Mouse (Mus musculus): Measurements from ENCODE around the gene Dnhd1. TPM values are rescaled to one million over a fixed set of nuclear protein-coding genes. Genes with fewer than 3 reads are reported as not detected.
"Not testable (repeated sequence)": the region's sequence is repeated elsewhere in the genome, so short reads cannot be mapped to it uniquely, and the experiment has no call there.

Gene Dnhd1
- total RNA-seq, 4 experiments from 2014 or later, result 0.20 to 0.73 (median 0.61) TPM

DNA sequence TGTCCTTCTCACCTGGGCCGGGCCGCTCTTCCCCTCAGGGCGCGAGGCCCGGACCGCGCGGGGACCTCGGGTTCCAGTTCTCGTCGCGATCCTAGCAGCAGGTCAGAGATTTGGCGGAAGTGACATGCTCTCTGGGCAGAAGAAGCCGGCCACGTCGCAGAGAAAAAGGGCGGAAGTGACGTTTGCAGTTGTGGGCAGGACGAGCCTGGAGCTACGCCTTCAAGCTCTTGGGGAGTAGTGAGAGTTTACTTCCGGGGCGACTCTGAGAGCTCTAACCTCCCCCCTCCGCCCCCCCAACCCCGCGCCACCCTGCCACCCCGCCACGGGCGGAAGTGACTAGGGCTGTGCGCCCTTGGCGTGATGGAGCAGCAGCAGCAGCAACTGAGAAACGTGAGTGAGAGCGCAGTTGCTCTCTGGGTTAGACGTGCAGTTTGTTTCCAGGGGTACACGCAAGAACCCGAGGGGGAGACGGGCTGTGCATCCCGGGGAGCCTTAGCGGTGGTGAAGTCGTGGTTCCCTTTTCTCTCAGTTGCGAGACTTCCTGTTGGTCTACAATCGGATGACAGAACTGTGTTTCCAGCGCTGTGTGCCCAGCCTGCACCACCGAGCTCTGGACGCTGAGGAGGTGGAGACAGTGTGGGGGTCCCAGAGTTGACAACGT lies 10.3 kb upstream of the Dnhd1 start, which contains the start of the genes Arfip2 and Gm45799:
Arfip2 (minus strand) TSS at position 184 of the 661 bp plus-strand sequence.
Gm45799 (plus strand) TSS at position 320 of the 661 bp plus-strand sequence.
- DNase-seq (ENCODE audit: low spot score), result peak; percentile 98

DNA sequence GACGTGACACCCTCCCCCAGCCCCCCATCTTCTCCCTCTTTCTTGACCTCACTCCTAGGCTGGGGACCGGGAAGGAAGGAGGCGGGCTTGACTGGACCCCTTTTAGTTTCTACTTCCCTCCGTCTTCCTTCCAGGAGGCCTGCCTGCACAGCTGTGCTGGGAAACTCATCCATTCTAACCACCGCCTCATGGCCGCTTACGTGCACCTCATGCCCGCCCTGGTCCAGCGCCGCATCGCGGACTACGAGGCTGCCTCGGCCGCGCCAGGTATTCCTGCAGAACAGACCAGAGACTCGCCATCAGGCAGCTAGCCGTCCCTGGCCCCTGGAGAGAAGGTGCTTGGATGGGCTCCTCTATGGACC lies 9.8 kb upstream of the Dnhd1 start:
- DNase-seq (ENCODE audit: low spot score), result no peak

DNA sequence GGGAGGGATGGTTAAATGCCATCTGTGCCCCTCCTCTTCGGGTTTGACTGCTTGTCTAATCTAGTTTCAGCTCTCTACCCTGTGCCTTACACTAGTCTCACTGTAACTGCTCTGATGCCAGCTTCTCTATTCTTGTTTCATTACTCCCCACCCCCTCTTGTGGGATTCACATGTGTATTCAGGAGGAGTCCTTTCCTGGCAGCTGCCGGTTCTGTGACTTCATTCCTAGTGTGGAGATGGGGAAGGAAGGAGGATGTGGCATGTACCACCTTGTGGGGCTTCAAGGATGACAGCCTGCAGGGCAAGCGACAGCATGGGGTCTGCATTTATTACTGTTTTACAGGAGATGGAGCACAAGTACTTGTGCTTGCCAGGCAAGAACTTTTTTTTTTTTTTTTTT lies 8.7 kb upstream of the Dnhd1 start:
- DNase-seq (ENCODE audit: low spot score), result no peak

DNA sequence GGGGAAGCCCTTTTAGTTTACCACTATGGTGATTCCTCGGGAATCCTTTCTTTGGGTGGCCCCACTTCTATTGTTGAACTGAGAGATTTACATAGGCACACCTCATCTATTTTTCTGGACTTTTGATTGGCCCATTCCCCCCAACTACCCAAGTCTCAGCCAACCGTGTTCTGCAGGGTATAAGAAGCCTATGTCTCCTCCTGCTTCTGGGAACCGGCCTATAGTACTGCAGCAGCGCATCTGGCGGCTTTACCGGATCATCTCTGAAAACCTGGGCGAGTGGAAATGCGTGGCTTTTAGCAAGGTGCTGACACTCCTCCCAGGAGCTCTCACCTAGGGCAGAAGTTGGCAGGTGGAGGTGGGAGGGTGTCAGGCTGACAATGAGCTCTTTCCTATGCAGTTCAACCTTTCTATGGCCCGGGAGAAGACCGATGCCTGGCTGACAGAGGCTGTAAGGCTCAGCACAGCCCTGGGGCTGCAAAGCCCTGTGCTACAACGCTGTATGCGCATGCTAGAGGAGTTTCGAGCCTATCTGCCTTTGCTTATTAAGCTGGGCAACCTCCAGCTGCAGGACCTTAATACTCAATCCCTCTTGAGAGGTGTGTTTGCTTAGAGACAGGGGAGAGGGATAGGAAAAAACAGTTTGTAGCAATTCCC lies 35.0 kb downstream of the Dnhd1 start:
- DNase-seq (ENCODE audit: low spot score), result no peak

DNA sequence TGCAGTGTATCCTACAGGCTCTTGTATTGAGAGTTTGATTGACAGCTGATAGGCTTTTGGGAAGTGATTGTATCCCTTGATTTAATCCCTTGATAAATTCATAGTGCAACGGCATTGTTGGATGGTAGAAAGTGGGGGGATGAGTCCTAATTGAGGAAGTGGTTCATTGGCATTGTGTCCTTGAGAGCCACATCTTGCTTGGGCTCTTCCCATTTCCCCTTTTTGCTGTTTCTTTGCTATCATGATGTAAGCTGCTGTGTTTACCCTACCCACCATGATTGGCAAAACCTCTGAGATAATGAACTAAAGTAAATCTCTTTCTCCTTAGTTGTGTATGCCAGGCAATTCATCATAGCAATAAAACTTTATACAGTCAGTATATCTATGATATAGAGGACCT lies 40.2 kb downstream of the Dnhd1 start:
- no peak for DNase-seq (ENCODE audit: low spot score)

DNA sequence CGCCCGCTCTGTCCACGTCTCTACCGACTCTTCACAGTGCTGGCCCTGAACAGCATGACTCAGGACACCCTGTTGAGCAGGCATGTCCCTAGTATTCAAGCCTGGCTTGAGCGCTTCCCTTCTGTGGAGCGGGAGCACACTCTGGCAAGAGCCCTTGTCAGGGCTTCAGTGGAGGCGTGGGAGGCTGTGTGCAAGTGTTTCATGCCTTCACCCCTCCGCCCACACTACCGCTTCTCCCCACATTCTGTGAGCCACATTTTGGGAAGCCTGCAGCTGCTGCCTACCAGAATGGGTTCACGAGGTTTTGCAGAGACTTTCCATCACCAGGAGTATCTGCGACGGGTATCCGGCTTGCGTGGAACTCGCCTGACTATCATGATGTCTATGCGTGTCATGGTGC lies 52.6 kb downstream of the Dnhd1 start:
- DNase-seq (ENCODE audit: low spot score), result no peak

DNA sequence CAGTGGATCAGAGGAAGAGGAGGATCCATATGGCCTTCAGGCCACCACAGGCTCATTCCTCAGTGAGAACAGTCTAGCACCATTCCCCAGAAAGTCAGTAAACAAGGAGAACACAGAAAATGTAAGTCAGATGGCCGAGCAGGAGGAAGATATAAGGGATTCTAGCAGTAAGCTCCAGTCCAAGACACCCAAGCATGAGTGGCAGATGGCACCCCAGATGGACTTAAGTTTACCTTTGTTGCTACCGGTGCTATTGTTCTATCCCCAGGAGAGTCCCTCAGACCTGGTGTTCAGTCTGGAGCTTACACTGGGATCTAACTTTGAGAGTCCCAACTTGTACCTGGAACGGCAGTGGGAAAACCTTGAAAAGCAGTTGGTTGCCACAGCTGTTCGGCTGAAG lies 53.2 kb downstream of the Dnhd1 start:
- DNase-seq (ENCODE audit: low spot score), result no peak

DNA sequence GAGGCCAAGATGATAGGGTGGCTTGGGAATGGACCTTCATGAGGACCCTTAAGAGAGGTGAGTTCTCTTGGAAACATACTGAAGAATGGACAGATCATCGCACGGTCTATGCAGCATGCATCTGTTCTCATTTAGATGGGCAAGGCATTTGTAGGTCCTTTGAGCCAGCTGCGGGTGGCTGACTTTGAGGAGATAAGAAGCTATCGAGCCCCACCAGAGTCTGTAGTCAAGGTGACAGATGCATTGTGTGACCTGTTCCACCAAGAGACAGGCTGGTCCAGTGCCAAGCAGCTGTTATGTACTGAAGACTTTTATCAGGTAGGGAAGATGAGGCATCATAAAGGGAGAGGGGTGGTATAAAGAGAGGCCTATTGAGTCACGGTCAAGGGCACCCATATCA lies 58.1 kb downstream of the Dnhd1 start:
- no peak for DNase-seq (ENCODE audit: low spot score)

DNA sequence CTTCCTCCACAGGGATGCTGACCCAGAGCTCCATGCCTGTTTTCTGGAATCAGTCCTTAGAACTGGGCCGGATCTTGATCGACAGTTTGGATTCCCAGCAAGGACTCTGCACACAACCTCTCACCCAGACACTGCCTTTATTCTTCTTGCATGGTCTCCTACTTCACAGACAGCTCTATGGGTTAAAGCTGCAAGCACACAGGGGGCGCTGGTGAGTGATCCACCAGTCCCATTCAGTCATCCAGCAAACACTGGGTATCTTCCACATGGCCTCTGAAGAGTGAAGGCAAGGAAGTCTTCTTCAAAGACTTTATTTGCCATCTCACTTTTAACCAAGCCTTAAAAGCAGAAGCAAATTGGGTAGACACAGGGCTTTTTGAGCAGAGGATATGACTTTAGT lies 64.7 kb downstream of the Dnhd1 start:
- DNase-seq (ENCODE audit: low spot score), result no peak

DNA sequence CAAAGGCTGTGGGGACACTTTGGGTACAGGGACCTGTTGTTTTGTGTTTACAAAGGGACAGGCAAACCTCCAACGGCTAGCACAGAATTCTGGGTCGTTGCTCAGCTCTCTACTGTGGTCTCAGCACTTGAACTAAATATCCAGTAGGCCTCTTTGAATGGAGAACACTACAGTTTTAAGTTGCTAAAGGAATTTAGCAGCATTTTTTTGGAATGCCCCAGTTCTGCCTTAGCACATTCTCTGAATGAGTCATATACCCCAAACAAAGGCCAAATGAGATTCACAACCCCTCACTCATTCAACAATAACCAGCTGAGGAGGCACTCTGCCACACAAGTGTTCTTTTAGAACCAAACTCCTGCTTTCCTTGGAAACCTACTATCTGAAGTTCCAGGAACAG lies 71.3 kb downstream of the Dnhd1 start:
- DNase-seq (ENCODE audit: low spot score), result no peak

DNA sequence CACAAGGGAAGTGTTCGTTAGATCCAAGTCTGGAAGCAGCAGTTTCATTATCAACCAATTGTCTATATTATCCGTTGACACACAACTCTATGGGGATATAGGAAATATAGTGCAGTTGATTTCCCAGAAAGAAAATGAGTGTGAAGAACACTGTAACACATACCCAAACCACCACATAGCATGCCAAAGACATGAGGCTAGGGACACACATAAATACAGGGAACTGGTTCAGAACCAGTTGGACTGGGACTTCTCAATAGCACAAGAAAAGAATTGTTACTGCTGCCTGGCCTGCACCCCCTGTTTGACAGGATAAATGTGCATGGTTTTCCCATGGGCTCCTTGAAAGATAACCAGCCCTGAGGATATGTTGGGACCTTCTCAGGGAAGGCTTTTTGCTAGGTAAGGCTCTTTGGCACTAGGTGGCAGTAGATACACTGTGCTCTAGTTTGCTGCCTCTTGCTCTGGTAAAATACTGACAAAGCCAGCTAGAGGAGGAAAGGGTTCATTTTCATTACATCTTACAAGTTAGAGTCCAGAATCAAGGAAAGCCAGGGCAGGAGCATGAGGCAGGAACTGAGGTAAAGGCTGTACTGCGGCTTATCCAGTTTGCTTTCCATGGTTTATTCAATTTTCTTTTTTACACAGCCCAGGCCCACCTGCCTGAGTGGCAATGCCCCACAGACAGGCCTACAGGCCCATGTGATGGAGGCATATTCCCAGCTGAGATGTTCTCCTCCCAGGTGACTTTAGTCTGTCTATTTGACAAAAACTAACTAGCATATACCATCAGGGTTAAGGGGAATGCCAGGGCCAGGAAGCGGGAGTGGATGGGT lies 75.7 kb downstream of the Dnhd1 start:
- DNase-seq (ENCODE audit: low spot score), result peak; percentile 75

DNA sequence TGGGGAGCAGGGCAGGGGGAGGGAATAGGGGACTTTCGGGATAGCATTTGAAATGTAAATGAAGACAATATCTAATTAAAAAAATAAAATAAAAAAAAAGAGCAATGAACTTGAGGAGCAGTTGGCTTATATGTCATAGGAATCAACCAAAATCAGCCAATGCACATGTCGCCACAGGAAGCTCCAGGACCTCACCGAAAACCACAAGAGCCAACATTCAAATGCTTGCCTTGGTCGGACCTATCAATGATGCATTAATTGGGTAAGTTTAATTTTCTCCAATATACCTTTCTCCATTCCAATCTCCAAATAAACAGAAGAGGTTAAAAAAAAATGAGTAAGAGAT lies 76.3 kb downstream of the Dnhd1 start:
- DNase-seq (ENCODE audit: low spot score), result no peak

DNA sequence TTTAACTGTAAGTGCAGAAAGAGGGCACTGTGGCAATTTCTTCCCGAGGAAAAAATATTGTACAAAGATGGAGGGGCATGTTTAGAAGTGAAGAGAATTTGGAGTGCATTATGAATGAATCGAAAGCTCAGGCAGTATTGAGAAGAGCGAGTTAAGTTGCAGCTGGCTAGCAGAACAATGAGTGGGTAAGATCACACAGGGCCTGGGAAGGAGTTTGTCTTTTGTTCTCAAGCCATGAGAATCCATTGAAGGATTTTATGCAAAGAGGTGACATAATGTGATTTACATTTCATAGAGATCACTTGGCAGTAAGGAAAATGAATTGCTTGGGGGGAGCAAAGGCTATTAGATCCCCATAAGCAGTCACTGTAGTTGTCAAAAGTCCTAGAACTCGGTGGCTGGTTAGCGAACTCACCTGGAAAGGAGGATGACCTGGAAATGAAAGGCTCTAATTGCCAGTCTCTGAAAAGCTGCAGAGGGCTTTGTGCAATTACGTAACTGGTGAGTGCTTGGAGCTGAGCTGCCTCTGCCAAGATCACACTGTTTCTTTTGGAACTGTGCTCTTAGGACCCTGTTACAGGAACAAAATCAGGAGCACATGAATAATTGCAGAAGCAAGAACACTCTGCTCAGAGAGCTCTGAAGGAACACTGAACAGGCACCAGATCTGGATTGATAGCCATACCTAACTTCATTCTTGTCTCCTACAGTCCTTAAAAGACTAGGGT lies 78.2 kb downstream of the Dnhd1 start:
- no peak for DNase-seq (ENCODE audit: low spot score)

DNA sequence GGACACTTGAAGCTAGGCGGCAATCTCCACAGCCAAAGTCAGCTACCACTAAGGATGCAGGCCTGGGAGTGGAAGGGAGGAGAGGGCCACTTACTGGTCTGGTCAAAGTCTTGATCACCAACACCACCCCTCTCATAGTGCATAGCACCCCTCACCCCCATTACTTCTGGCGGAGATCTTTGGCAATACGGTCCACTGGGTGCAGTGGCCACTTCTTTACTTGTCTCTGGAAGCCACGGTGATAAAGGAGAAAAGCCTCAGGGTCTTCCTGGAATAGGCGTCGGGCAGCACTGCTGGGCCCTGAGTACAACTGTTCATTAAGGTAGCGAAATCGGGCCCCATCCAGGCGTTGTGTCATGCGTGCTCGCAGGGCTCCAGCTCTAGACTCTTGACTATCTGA lies 83.2 kb downstream of the Dnhd1 start:
- no peak for DNase-seq (ENCODE audit: low spot score)

DNA sequence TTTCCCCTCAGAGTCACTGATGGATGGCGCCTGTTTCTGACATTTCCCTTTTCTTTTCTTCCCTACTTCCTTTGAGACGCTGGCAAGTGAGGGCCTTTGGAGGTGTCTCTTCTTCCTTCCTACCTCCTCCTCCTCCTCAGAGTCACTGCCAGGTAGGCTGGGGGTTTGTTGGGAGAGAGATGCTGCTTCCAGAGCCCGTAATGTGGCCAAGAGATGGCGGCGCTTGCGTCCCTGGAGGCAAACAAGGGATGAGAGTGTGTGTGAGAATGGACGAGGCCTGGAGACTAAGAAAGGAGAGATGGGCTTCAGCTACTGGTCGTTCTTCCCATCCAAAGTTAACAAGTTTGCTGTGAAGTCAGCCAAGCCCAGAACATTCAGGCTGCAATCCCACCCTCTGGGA lies 84.2 kb downstream of the Dnhd1 start:
- no peak for DNase-seq (ENCODE audit: low spot score)

DNA sequence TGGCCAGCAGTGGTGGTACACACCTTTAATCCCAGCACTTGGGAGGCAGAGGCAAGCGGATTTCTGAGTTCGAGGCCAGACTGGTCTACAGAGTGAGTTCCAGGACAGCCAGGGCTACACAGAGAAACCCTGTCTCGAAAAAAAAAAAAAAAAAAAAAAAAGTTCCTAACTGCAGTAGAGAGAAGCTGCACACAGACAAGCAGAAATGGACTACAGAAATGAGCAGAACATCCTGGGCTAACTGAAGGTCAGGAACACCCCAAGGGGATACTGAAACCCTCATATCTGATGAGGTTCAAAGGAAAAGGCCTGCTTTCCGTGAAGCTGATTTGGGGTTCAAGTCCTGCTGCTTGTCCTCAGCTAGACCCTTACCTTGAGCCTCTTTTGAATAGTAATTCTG lies 84.8 kb downstream of the Dnhd1 start:
- not testable (repeated sequence) for DNase-seq (ENCODE audit: low spot score)

DNA sequence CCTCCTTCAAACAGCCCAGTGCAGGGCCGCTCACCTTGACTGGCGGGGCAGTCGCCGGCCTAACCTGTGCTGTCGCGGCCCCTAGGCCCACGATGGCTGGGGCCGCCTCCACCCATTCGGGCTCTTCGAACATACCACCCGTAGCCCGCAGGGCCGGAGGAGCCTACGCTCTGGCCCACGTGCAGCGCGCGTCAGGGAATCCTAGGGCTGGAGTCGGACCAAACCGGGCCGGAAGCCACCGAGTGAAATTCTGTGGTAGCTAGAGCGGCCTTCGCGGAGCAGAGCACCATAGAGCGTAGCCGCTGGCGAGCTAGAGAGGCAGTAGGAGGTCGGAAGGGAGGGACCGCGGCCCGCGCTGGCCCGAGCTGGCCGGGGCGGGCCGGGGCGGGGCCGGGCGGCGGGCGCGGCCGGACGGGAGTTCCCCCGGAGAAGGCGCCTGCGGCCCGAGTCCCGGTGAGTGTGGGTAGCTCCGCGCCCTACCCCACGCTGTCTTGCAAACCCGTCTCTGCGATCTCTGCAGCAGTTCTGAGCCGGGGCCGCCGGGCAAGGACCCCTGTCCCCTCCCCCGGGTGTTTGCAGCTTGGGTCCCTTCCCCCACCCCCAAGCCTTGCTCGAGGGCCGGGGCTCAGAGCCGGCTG lies 85.8 kb downstream of the Dnhd1 start, which contains the start of gene Ilk:
Ilk (plus strand) TSS at position 329 of the 638 bp plus-strand sequence.
- DNase-seq (ENCODE audit: low spot score), result peak; percentile 96

DNA sequence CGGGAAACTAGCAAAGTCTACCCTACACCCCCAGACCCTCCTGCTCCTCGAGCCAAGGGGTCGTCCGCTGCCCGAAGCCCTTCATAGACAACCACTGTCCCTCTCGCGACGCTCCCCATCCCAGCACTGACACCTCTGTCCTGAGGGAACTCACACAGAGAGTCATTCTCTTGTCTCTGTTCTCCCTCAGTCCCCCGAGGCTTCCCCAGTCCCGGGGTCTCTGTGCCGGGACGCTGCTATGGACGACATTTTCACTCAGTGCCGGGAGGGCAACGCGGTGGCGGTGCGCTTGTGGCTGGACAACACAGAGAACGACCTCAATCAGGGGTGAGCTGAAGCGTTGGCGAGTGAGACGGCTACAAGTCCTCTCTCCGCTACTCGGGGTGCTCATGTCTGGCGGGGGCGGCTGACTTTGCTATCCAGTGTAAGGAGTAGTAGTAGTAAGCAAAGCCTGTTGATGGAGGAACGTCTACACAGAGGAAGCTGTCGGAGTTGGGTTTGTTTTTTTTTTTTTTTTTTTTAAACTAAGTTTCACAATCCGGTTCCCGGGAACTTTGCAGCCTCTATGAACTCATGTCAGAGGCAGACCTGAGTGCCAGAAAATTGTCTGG lies 86.4 kb downstream of the Dnhd1 start, which contains the start of gene Rrp8:
Rrp8 (minus strand) TSS at position 475 of the 611 bp plus-strand sequence.
- DNase-seq (ENCODE audit: low spot score), result peak; percentile 54

DNA sequence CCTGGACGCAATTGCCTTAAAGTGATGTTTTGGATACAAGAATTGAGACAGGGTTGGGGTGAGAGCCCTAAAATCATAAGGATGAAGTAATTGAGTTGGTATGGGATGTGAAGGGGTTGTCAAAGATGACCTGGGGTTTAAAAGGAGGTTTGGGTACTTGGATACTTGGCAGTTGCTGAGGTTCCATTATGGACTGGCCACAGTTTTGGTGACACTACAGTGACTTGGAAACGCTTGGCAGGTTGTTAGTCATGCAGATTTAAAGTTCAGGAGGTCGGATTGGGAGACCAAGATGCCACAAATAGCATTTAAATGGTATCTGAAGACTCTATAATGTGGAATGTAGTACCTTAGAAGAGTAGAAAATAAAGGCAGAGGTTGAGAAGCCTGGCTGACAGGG lies 87.0 kb downstream of the Dnhd1 start:
- no peak for DNase-seq (ENCODE audit: low spot score)

DNA sequence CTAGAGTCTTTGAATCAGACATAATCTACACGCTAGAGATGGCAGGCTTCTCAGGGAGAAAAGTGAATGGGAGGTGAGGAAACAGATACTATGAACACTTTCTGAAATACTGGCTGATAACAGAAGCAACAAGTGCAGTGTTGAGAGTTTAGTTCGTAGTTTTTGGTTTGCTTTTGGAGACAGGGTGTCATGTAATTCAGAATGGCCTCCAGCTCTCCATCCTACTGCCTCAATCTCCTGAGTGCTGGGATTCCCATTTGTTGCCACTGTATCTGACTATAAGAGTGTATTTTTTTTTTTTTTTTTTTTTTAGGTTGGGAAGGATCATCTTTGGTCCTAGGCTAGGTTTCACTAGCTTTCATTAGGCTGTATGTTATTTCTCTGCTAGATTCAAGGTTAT lies 87.7 kb downstream of the Dnhd1 start:
- DNase-seq (ENCODE audit: low spot score), result no peak

DNA sequence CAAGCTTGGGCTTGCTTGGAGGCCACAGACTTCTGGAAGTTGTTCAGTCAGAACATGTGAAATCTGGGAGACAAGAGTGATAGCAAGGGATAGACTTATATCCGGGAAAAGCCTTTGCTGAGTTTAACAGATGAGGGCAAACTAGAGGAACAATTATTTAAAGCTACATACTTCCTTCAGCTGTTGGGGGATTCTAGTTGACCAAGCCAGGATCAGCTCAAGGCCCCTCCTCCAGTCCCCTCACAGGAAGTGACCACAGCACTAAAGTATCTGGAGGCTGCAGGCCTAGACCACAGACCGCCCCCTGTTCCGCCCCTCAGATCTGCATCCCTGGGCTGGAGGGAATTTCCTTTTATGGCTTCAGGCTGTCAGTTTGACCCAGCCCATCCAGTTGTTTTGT lies 88.3 kb downstream of the Dnhd1 start:
- DNase-seq (ENCODE audit: low spot score), result peak; percentile 89

Measured in heart, adult 8-10 months (tissue).